Mouse (Mus musculus) CD4-positive helper T cell, adult 2 months (primary cell): ENCODE measurements at regions not wholly inside any gene's neighbourhood (a gene's known extent, or its start where the extent isn't known, plus 50 kb on each side); places are given as distances from the start of the nearest gene placed in this dataset.
"Not testable (repeated sequence)": the region's sequence is repeated elsewhere in the genome, so short reads cannot be mapped to it uniquely, and the experiment has no call there.

ENCODE experiments used
- DNase-seq: peaks from one replicate; pipeline ENCODE4 v3.0.0-alpha.2; 2012; ENCODE audit warnings: low read depth, missing footprints, low spot score

- DNase-seq = peak; percentile 83
Measured at GRCm38 (mm10) chr9:32940919-32941767, 305.1 kb downstream of the Ets1 start.

GRCm38 (mm10) chr9:32941768-32942030, 305.7 kb downstream of the Ets1 start:
- no peak for DNase-seq

- DNase-seq = no peak
Measured at GRCm38 (mm10) chr9:32947221-32947620, 311.2 kb downstream of the Ets1 start.

DNA sequence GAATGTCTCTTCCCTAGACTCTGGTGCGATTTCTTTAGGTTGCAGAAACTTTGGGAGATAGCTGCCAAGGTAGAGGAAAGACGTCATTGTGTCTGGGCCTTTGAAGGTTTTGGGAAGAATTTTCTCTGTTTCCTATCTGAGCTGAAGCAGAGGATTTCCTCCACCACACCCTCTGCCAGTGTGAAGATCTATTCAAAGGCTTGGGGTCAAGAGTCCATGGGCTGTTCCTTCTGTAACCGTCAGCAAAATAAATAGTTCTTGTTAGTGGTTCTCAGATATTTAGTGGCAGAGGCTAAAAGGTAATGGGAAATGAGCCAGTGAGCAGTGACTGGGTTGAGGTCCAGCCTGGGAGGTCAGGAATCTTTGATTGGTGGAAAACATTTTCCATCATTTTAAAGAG, 313.0 kb downstream of the Ets1 start:
- no peak for DNase-seq

- DNase-seq = no peak
Measured at GRCm38 (mm10) chr9:32958716-32959115, 322.7 kb downstream of the Ets1 start.

DNA sequence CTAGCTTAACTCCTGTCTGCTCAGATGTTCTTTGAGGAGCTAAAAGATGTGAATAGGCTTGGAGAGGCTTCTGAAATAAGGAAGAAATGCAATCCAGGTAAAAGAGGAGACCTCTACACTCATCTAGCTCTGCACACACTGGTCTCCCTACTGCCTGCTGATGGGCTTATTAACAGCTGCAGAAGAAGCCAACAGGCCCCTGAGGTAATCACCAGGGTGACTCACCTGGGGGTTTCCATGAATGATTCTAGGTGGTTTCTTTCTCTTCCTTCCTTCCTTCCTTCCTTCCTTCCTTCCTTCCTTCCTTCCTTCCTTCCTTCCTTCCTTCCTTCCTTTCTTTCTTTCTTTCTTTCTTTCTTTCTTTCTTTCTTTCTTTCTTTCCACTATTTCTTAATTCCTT, 323.4 kb downstream of the Ets1 start:
- DNase-seq = not testable (repeated sequence)

GRCm38 (mm10) chr9:32962679-32963205, 326.7 kb downstream of the Ets1 start:
- peak; percentile 34 for DNase-seq

- no peak for DNase-seq
Measured at GRCm38 (mm10) chr9:32968446-32968845, 332.4 kb downstream of the Ets1 start.

DNA sequence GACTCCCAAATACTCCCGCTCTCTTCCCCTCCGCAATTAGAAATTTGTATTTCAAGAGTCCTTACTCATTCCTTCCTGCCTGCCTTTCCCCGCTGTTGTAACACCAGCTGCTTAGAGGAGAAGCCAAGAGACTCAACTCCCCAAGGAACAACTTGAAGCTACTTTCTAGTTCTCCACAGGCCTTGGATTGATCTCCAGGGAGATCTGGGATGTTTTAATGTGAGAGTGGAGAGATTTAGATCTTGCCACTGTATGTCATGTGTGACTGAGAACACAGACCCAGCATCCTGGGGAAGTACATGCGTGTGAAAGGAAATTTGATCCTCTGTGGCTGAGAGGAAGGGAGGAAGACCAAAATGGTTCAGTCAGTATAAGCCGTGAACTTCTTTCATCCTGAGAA, 335.4 kb downstream of the Ets1 start:
- DNase-seq = no peak

DNA sequence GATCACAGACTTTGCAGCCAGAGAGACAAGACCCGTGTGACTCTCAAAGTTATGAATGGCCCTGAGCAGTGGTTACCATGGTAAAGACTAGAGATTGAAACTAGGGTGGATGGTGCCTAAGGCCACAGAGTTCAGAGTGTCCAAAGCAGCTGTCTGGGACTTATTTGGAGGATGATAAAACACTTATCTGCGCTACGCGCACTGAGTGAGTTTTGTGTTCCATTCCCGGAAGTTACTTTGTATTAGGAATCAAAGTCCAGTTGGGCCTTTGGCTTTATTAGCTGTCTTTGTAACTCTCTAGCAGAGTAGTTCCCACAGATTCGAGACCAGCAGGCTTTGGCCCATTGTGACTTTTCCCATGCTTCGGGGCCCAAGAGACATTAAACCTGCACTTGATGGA, 335.9 kb downstream of the Ets1 start:
- no peak for DNase-seq

GRCm38 (mm10) chr9:32972431-32973052, 336.5 kb downstream of the Ets1 start:
- no peak for DNase-seq

DNA sequence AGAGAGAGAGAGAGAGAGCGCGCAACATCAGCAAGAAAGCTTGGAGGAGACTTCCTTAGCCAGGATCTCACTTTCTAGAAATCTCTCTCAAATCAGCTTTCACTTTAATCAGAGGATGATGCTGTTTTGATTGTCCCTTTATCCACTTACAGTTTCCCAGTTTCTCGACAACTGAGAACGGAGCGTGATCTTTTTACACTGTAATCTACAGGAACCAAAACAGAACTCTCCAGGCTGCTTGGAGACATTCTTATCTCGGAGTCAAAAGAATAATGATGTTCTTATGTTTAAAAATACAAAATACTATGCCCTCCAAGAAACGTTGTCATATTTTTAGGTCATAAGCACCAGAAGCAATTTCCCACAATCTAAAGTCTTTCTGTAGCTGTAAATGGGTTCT, 341.7 kb downstream of the Ets1 start:
- DNase-seq = no peak

DNA sequence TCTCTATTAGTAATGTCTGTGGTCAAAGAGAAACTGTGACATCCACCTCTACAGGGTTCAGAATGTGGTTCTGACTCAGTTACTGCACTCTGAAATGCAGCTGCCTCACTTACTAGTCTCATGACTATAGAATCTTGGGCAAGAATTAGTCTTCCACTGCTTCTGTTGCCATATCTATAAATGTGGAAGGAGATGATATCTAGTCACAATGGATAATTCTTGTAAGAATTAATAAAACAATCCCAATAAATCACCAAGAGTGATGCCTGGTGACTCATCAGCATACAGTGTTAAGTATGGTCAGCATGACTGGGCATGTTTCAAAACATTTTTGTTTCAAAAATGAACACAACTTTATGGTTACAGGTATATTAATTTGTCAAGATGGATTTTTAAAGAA, 344.8 kb downstream of the Ets1 start:
- DNase-seq = no peak

DNA sequence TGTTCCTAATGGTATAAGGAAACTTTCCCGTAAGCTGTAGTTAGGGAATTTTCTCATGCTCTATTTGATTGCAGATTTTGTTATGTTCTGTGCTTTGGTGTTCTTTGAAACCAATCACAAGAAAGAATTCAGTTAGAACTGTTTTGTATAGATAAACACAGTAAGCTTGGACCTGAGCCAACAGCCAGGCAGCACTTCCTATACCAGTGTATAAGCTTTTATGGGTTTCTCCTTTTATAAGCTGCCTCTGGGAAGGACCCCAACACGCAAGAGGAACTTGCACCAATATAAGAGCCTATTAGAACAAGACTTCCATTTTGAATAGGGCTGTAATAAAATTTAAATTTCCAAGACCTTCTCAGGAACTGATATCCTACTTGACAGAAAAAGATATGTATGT, 347.2 kb downstream of the Ets1 start:
- DNase-seq = no peak

DNA sequence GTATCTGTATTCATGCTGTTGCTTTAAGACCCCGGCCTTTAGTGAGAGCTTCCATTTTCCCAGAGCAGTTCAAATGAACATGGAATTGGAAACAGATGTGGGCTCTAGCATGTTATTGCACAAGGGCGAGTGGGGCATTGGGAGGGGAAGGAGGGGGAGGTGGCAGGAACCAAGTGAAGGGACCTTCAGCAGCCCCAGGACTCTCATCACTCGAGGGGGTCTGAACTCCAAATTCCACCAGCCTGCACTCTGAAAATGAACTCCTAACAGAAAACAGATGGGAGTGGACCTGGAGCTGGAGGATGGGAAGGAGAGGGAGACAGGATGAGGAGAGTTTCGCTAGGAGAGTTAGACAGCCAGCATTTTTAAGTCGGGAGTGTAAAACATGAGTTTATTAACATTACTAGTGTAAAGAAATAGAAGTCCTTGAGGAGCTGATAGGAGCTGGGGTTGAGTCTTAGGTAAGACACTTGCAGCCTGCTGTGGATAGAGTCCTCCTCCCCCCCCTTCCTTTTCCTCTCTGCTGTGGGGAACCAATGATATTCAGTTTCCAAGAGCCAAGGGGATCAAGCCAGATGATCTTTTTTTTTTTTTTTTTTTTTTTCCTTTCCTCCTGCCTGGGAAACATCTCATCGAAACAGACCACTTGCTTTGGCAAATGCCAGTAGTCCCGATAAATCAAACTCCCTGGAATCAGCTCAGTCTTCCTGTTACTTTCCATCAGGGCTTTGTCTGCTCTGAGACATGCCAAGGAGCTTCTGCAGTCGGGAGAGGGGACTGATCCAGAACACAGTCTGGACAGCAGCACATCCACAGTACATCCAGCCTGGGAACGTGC, 351.0 kb downstream of the Ets1 start:
- DNase-seq = no peak

DNA sequence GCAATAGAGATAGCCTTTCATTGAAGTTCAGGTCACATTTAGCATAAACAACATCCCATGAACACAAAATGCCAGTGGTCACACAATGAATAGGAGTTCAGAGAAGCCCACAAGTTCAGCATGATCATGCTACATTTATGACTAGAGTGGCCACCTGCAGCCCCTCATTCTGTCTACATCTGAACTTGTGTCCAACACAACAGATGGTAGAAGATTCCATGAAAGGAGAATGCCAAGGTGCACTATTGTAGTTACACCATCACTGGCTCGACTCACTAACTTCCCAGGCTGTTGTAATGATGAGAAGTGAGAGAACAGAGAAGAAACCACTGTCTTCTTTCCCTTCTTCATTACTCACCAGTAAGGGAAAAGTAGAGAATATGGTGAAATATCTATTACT, 353.0 kb downstream of the Ets1 start:
- DNase-seq = no peak

GRCm38 (mm10) chr9:32998323-32998722, 362.3 kb downstream of the Ets1 start:
- no peak for DNase-seq

DNA sequence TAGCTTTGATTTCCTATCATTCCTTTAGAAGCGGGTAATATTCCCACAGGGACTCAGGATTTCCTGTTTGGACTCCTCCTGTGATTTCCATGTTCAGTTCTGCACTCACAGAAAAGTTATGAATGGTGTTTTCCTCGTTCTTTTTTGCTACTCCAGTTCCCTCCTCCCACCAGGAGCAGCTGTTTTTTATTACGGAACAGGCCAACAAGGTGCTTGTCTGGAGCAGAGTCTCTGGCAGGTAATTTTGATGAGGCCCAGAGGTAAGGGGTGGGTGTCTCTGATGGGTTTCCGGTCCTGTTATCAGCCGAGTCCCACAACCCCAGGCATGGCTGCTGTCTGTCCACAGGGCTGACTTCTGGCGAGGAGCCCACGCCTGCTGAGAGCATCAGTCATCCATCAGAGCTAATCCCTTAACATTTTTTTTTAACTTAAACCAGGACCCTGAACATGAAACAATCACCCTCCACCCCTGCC, 364.7 kb downstream of the Ets1 start:
- no peak for DNase-seq

GRCm38 (mm10) chr9:33001165-33001949, 365.3 kb downstream of the Ets1 start:
- no peak for DNase-seq

GRCm38 (mm10) chr9:33003880-33004279, 367.9 kb downstream of the Ets1 start:
- no peak for DNase-seq

DNA sequence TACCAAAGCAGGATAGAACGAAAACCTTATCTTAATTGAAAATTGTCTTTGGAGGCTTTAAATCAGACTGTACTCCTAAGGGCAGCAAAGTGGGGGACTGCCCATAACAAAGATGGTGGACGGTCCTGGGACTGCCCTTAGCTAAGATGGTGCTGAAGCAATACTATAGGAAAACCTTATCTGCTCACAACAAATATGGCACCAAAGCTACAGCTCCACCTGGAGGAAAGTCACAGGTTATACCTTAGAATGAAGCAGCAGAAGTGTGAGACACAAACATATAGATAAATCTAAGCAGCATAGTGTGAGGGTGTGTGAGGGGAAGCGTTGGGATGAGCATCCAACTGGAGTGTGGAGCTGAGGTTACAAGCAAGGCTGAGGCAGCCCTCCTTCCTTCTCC, 368.5 kb downstream of the Ets1 start:
- DNase-seq = peak; percentile 42
